Mouse (Mus musculus) ES-Bruce4 (cell line): ENCODE data around the gene Plscr3.

Experiments
- CTCF ChIP-seq: IDR thresholded peaks from one replicate; pipeline ENCODE4 v1.8.1; 2011; ENCODE audit warnings: low read depth, low read length
- EP300 ChIP-seq: IDR thresholded peaks from 2 replicates; pipeline ENCODE4 v1.6.1; 2011; ENCODE audit warnings: low read depth, low read length; ENCODE audit not compliant: insufficient read depth
- POLR2A ChIP-seq: IDR thresholded peaks from one replicate; pipeline ENCODE4 v1.8.1; 2011; ENCODE audit warnings: low read length; ENCODE audit not compliant: insufficient read depth

DNA sequence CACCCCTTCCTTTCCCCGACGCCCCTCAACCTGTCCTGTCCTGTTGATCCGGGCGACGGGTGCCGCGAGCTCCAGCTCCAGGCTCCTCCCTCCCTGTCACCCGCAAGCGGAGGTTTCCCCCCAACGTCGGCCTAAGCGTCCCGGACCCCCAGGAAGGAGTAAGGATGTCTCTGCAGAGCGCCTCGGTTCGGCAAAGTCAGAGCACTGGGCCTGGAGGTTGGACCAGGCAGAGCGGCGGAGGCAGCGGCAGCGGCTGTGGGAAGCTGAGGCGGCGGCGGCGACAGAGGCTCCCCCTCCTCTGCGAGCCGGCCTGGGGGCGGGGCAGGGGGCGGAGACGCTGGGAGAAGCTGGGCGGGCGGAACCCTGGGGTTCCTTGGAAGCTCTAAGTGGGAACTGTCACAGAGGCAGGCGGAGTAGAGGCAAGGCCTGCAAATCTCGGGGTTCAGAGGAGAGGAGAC, 43.5 kb upstream of the Plscr3 start:
- TF ChIP-seq CTCF (no peak), POLR2A (no peak), EP300 (no peak)
